Mouse (Mus musculus) embryo, embryonic 9.5 days (tissue): ENCODE results near the gene Kcnn1.
"Not testable (repeated sequence)": the region's sequence is repeated elsewhere in the genome, so short reads cannot be mapped to it uniquely, and the experiment has no call there.

ENCODE experiments used
- DNase-seq: peaks from one replicate; pipeline ENCODE4 v3.0.0-alpha.2; 2017; ENCODE audit errors: extremely low spot score

Gene Kcnn1

DNA sequence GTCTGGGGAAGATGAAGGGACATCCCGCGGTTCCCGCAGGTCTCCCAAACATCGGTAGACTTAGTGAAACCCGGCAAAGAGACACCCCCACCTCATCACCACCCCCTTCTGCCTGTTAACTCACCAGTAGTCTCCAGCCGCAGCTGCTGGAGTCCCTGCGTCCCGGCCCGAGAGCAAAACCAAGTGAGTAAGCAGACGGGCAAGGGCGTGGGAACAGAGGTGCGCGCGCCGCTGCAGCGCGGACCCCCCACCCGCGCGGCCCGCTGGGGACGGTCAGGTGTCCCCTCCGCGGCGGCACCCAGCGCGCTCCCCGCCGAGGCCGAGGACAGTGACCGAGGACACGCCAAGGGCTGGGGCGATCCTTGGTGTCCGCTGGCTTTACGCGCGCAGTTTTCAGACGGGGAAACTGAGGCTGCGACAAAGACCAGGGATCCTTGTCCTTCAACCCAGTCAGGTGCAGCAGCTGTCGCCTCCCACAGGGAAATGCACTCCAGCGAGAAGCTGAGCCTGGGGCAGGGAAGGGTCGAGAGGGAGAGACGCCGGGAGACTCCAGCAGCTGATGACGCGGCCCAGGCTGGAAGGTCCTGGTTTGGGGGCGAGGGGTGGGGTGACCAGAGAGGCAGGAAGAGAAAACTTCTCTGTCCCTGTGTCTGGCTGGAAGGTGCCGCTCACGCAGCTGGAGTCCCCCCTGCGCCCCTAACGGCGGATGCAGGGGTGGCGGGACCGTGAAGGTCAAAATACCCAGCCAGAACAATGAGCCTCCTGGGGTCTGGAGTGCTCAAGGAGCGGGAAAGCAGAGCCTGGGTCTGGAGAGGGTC, at the start of gene Kcnn1:
Kcnn1 (minus strand) TSS at position 435 of the 818 bp plus-strand sequence.
- DNase-seq = no peak

DNA sequence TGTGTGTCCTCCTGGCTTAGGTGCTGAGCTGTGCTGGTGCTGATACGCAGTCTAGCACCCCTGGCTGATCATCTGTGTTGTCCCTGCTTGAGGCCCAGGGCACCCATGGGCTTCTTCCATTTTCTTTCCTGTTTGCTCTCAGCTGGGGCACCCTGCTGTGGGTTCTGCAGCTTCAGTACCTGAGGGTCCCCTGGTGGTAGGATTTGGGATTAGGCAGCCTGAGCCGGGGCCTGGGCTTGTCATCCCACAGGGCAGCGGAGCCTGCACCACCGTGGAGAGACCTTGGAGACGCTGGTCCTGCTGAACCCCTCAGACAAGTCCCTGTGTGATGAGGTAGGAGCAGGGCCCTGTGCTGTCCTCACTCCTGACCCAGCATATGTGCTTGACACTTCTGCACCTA, 48.5 kb upstream of the Kcnn1 start:
- no peak for DNase-seq

DNA sequence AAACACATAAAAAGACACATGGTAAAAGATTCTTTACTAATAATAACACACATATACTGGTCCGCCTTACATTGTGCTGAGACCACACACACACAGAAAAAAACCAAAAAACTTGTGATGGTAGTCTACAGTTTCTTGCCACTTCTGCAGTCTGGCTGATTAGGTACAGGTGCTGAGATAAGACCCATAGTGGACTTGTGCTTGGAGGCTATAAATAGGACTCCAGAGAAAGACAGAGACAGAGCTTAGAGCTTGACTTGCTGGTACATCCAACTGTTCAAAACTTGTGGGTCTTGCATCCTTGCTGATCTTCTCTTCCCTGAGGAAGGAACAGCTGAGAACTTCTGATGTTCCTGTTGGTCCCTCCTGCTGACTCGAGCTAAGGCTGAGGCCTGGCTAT, 44.5 kb upstream of the Kcnn1 start:
- no peak for DNase-seq

DNA sequence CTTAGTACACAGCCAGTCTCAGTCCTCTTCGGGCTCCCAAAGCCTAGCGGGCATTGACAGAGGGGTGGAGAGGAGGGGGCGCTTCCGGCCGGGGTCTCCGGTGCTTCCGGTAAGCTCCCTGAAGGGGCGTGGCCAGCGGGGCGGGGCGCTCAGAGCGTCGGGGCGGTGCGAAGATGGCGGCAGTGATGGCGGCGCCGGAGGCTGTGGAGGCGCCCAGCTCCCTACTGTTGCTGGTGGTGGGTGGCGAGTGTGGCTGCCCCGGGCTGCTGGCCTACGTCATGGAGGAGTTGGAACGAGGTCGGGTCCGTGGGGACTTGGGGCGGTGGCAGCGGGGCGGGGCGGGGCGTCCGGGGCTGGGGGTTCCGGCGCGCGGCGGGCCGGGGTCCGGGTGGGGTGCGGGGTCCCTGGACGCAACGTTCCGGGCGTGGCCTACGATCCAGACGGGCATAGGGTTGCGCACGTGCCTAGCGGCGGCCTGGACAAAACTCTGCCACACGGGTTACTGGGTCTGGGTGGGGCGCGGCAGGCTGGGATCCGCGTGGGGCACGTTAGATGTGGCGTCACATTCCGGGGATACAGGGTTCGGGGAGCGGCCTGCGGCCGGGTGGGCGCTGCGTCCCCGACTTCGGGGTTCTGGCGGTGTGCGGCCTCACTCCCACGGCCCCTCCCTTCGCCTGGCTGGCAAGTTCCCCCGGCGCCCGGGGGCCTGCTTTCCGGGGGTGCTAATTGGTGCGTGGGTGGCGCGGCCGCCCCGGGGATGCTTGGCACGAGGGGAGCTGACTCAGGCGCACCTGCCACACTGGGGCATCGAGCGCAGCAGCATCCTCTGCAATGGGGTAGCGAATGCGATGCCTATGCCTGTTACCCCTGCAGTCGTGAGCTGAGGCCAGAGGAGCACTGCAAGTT, 43.0 kb upstream of the Kcnn1 start, which contains the start of gene Map1s:
Map1s (plus strand) TSS at position 102 of the 906 bp plus-strand sequence.
- DNase-seq = peak; percentile 90

DNA sequence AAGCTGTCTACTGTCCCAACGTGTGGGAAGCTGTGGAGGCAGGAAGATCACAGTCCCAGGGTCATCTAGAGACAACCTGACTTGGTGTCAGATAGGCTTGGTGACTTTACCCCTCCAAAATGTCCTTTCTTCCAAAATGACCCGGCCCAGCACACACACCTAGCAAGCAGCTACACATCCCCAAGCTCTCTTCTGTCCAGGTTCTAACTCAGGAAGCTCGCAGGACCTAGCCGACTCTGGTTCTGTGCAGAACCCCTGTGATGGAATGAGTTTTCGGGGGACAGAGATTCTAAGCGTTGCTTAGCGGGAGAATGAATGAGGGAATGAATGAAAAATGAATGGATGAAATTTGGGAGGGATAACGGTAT, 42.4 kb upstream of the Kcnn1 start:
- no peak for DNase-seq

DNA sequence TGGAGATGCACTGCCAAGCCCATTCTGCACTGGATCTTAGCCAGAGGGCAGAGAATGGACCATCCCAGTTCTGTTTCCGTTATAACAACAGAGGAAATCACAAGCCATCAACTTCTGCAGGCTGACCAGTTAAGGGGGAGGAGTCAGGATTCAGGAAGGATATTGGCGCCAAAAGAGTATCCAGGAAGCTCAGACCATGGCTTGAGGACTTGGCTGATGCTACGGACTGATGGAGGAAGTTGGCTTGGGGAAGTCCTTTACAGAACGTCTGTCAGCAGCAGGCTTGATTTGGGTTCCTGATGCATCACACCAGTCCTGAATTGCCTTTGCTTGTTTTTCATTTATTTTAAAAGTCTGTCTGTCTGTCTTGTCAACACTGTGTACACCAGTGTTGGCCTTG, 41.5 kb upstream of the Kcnn1 start:
- DNase-seq = no peak

DNA sequence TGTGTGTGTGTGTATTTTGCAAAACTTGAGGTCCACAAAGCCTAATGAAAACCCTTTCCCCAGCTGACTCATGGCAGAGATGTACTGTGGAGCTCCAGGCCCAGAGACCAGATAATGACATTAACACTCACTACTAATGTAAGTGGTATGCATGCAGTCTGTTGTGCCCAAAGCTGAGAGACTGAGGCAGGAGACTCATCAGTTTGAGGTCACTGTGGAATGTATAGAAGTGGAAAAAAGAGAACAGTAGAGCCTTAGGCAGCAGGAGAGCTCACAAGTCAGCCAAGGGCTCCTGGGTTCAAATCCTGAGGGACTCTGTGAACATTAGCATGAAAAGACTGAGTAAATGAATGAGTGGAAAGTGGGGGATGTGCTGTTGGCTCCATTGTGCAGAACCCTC, 40.5 kb upstream of the Kcnn1 start:
- no peak for DNase-seq

DNA sequence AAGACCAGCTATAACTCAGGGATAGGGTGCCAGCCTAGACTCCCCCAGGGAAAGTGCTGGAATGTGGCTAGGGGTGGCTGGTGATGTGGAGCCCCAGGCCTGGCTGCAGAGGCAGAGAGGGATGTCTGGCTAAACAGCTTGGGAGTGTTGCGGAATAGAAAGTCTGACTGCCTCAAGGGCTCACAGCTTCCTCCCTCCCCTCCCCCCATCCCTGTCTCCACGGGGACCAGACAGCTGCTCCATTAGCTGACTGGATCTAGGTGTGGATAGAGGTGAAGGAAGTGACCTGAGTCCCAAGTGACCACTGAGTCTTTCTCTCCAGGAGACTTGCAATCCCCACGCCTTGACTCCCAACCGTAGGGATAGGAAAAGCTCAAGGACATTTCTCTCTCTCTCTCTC, 40.1 kb upstream of the Kcnn1 start:
- no peak for DNase-seq

DNA sequence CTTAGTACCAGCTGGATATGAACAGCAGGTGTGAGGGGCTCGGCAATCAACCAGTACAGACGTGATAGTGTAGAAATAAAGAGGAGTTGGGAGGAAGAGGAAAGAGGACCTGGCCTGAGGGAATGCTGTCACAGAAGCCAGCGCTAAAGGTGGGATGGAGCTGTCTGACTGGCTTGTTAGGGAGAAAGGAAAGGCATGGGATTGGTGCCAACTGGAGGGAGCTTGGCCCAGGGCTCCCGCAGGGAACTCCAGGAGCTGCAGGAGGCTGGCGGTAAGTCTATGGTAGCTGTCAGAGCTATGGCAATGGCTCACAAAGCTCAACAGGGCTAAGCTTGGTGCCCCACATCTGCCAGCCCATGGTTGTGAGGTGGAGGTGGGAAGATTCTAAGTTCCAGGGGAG, 39.2 kb upstream of the Kcnn1 start:
- DNase-seq = no peak

DNA sequence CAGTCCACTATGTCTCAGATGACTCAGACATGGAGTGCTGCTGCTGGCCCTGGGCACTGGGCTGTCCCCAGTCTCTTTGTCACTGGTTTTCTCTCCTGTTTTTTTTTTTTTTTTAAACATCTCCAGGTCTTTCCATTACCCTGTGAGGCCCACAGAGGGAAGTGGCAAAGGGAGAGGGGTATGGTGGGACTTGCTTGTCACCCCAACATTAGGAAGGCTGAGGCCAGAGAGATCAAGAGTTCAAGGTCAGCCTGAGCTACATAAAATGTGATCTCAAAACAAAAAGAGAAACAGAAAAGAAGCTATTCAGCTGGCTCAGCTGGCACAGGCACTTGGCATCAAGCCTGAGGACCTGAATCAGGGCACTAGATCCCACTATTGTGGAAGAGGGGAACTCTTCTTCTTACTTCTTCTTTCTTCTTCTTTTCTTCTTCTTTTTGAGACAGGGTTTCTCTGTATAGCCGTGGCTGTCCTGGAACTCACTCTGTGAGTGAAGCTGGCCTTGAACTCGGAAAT, 37.9 kb upstream of the Kcnn1 start:
- DNase-seq = no peak

DNA sequence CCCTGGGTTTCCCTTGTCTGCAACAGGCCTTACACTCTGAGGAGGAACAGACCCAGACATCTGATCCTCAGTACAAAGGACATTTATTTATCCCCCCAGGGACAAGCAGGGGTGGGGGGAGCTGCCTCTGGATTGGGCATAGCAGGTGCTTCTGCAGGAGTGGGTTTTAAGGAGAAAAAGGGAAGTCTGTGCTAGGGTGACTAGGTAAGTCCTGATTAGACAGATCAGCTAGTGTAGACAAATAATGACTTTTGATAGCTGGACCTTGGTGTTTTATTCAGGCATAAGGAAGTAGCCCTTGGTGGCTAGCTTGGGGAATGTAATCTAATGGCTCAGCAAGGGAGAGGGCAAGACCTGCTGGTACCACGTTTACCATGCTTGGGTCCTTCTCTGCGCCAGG, 36.2 kb upstream of the Kcnn1 start:
- no peak for DNase-seq

DNA sequence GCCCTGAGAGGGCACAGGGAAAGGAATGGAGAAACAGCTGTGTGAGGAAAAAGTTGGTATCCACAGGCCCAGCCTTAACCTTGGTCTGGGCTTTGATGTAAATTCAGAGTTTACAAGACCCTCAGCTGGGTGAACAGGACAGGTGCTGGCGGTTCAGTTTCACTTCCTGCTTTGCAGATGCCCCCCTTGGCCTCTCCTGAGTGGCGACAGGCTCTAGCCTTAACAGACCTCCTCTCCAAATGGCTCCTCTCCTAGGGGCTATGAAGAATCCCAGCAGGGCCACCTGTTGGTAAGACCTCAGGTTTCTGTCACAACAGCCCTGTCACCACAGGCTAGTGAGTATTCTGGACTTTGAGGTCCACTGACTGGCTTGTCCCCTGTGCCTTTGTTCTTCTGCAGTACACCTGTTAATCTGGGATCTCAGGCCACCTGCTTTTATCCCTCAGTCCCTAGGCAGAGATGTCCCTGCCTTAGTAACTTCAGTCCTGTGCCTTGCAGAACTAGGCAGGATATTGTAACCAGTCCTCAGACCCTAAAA, 35.7 kb upstream of the Kcnn1 start:
- DNase-seq = no peak

DNA sequence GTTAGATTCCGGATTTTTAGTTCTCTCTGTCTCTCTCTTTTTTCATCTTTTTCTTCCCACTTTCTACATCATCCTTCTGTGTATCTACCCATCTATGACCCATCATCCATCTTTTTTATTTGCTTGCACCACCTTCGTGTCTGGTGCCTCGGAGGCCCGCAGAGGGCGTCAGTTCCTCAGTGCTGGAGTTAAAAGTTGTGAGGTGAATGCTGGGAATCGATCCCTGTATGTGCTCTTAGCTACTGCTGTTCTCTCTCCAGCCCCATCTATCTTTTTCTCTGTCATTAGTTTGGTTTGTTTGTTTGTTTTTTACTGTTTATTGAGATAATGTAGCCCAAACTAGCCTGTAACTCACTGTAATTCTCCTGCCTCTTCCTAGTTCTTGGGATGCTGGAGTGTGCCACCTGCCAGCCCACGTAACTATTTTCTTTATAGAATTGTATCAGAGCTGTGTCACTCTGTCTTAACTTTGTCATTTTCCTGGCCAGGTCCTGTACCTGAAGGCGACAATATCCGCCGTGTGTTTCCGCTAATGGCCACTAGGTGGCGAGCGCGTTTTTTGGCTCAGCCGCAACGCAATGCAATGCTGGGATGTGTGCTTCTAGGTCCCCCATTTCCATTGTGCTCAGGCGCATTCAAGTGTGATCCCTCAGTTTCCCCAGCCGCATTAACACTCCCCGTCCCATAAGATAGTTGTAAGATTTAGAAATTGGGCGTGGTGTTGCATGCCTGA, 34.8 kb upstream of the Kcnn1 start:
- peak; percentile 88 for DNase-seq

DNA sequence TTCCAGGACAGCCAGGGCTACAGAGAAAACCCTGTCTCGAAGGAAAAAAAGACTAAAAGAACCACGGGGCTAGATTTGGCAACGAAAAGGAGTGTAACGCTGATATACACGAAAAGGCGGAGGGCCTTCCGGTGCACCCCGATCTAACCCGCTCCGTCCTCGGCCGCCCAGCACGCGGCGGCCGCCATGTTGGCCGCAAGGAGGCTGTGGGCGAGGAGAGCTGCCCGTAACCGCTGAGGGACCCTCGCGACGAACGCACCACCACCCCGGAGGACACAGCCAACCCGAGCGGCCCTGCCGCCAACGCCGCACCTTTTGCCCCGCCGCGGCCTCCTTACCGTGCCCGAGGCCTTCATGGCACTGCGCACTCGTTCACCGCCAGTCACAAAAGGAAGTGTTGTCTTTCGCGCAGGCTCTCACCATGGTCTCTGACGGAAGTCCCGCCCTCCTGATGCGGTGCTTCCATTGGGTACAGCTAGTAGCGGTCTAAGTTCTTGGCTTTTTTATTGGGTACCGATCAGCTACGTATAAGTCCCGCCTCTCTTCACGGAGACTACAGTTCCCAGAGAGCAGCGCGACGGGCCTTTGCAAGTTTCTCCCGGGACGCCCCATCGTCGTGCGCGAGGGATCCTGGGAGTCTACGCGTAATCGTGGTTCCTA, 34.1 kb upstream of the Kcnn1 start, which contains the start of gene Rpl18a:
Rpl18a (minus strand) TSS at position 392 of the 660 bp plus-strand sequence.
- DNase-seq = peak; percentile 94

DNA sequence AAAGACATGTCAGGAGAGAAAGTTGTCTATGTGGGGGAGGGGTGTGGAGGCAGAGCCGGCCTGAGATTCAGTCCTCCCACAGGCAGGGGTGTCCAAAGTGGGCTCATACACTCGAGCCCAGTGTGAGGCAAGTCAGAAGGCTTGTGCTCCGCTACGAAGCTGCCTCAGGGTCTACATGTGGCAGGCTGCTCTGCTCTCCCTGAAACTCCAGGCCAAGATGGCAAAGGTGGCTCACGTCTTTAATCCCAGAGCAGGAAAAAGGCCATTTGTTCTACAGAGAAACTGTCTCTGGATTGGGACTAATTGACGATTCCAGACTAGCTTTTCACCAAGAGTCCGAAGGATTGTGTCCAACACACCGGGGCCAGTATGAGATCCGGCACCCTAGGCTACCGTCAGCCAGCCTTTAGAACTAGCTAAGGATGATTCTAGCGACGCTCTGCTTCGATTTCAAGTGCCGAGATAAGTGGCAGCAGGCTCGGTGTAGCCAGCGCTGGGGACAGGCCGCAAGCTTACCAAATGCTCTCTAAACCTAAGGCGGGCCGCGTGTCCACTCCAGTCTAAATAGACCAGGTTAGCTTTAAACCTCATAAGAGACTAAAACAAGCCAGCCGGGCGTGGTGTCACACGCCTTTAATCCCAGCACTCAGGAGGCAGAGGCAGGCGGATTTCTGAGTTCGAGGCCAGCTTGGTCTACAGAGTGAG, 33.4 kb upstream of the Kcnn1 start:
- no peak for DNase-seq

DNA sequence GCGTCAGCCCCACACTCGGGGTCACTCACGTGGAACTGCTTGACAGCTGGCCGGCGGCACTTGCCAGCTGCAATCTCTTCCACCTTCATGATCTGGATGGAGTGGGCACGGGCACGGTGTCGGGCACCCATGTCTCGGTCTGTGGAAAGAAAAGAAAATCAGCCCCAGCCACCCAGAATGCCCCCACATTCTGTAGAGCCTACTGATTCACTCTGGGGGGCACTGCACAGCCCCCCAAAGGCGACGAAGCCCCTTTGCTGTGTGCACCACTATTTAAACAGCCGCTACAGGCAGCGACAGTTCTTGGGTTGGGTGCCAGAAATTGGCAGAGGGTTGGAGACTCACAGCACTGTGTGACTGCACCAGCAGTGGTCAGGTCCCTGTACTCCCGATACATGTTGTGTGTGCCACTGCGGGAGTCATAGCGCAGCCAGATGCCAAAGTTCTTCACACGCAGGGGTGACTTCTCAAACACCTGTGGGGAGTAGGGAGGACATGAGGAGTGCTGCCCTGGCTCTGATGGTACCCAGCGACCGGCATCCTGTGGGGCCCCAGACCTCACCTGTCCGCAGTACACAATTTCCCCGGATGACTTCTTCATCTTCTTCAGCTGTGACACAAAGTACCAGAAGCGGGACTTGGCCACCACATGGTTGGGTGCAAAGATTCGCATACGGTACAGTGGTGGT, 32.7 kb upstream of the Kcnn1 start:
- DNase-seq = not testable (repeated sequence)

DNA sequence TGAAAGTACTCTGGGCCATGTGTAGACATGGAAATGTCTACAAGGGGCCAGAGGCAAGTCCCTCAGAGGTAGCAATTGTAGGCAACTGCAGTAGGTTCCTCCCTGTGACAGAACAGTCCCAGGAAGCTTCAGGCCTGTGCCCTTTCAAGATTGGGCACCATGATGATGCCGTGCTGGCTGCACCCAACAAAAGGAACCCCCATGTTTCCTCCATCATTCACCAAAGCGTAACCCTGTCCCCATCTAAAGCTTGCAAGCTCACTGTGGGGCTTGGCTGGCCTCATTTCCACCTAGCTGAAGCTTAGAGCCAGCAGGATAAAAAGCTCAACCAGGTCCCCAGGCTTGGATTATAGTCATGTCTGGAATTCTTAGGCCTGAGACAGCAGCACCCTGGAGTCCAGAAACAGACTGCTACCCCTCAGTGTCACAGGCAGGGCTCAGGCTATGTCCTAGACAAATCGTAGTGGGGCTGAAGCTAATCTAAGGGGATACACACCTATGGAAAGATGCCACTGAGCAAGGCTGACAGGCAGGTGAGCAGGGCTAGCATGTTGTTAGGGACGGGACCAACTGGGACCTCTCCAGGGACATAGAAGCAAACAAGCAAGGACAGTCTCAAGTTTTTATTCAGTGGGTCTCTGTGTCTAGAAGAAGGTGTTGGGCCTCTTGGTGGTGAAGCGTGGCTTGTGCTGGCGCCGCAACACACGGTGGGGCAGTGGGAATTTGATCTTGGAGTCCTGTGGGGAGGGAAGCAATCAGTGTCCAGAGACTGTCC, 31.9 kb upstream of the Kcnn1 start:
- no peak for DNase-seq

DNA sequence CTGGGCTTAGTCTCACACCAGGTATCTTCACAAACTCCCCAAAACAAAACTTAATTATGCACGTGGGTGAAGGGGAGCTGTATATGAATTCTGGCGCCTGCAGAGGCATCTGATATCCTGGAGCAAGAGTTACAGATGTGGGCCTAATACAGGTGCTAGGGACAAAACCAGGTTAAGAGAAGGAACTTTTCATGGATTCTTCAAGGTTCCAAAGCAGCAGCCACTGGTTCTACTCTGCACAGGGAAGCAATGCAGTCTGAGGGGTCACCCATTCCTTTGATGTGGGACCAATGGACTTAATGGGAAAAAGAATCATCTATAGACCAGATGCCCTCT, 31.3 kb upstream of the Kcnn1 start:
- no peak for DNase-seq
